Mouse (Mus musculus) thymus, adult 18-20 months (tissue): ENCODE data around the gene Tal1.

Experiments used
- DNase-seq, 2 experiments: peaks; one replicate each; pipeline ENCODE4 v3.0.0; 2022; ENCODE audit warnings: mixed read lengths in 2 of 2

The Tal1 gene

DNA sequence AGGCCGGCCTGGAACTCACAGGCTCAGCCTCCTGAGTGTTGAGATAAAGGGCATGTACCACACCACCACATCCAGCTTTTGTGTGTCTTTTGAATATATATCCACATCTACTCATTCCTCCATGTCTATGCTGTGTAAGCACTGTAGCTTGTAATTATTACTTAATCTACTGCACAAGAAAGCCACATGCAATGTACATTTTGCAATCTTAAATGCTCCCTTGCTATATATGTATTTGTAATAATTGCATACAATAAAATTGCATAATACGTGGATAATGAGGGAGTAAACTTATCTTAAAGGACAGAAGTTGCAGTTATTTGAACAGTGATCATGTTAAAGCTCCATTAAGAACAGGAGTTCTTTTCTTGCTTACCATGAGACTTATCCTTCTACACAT lies 64.9 kb downstream of the Tal1 start:
- no peak for DNase-seq
